Mouse (Mus musculus) thymus, adult 2 months (tissue): ENCODE data around the gene Nccrp1. TPM values are rescaled to one million over a fixed set of nuclear protein-coding genes. Genes with fewer than 3 reads are reported as not detected.

Experiments
- DNase-seq: peaks from one replicate; pipeline ENCODE4 v3.0.0; 2021
- H3K27ac ChIP-seq: fragments of 200-500 bp; 2 replicates; pipeline ENCODE4 v1.5.1; 2012; ENCODE audit warnings: low read length, control low read depth; ENCODE audit not compliant: control insufficient read depth, insufficient read depth
- H3K27me3 ChIP-seq: fragments of 200-500 bp; 2 replicates; pipeline ENCODE4 v1.6.1; 2012; ENCODE audit warnings: mild to moderate bottlenecking, low read length, moderate library complexity, mixed read lengths; ENCODE audit not compliant: control insufficient read depth, insufficient read depth
- H3K36me3 ChIP-seq: fragments of 200-500 bp; 2 replicates; pipeline ENCODE4 v1.6.1; 2012; ENCODE audit warnings: mild to moderate bottlenecking, low read length, moderate library complexity; ENCODE audit not compliant: control insufficient read depth, insufficient read depth
- H3K4me1 ChIP-seq: fragments of 200-500 bp; replicated peaks from 2 replicates; pipeline ENCODE4 v1.6.1; 2012; ENCODE audit warnings: low read length; ENCODE audit not compliant: control insufficient read depth, insufficient read depth
- H3K4me3 ChIP-seq: fragments of 200-500 bp; 2 replicates; pipeline ENCODE4 v1.5.1; 2012; ENCODE audit warnings: mild to moderate bottlenecking, low read length, control low read depth, moderate library complexity; ENCODE audit not compliant: control insufficient read depth, insufficient read depth
- CTCF ChIP-seq: fragments of 200-500 bp; IDR thresholded peaks from 2 replicates; pipeline ENCODE4 v1.5.1; 2012; ENCODE audit warnings: mild to moderate bottlenecking, control low read depth, low read length, moderate library complexity, borderline replicate concordance; ENCODE audit not compliant: control insufficient read depth, poor library complexity, insufficient read depth; ENCODE audit errors: extremely low read depth
- POLR2A ChIP-seq: fragments of 200-500 bp; IDR thresholded peaks from 2 replicates; pipeline ENCODE4 v1.6.1; 2012; ENCODE audit warnings: mild to moderate bottlenecking, low read length, control low read depth, moderate library complexity; ENCODE audit not compliant: control insufficient read depth, poor library complexity, insufficient read depth; ENCODE audit errors: extremely low read depth
- WGBS: fragments of 180-500 bp; shearing (Covaris S2); methylation state at CpG from one replicate; pipeline ENCODE4 v1.1.7; 2018; 5-methylcytosine and 5-hydroxymethylcytosine counted together
- polyA plus RNA-seq: library from polyadenylated mRNA; depleted of rRNA; stranded (reverse); fragments of >200 nt; gene quantifications from 2 replicates; pipeline ENCODE4 v1.2.3, GENCODE M21; 2012

The Nccrp1 gene
- polyA plus RNA-seq, 1 experiment: 1.4 TPM

GRCm38 (mm10) chr7:28570291-28570981 is 23.4 kb upstream of the Nccrp1 start:
- Histone ChIP-seq H3K27me3 (no peaks in the 10 kb centered on the region), H3K4me1 (peaks cover 21% of the 10 kb centered on the region), H3K36me3 (no peaks in the 10 kb centered on the region; the same call in 1 of the 2 replicates), H3K27ac (no peak overlapping the region), H3K4me3 (no peak overlapping the region)
- WGBS: 91% methylated on average over 12 of the region's 12 CpGs
- DNase-seq: no peak
- TF ChIP-seq POLR2A (no peak), CTCF (no peak)

GRCm38 (mm10) chr7:28568253-28568652 is 21.2 kb upstream of the Nccrp1 start:
- no peaks in the 10 kb centered on the region for H3K27me3 ChIP-seq
- H3K36me3 ChIP-seq: no peaks in the 10 kb centered on the region; the same call in 1 of the 2 replicates
- no peak overlapping the region for H3K4me3 ChIP-seq
- peaks cover 20% of the 10 kb centered on the region for H3K4me1 ChIP-seq
- peak; percentile 72 for DNase-seq
- no peak overlapping the region for H3K27ac ChIP-seq
- TF ChIP-seq CTCF (0 out of 2 replicates have a peak, but pooled peaks have one; percentile 73), POLR2A (no peak)

- H3K4me3 ChIP-seq: no peak overlapping the region
- no peak overlapping the region for H3K27ac ChIP-seq
- no peaks in the 10 kb centered on the region for H3K27me3 ChIP-seq
- TF ChIP-seq CTCF (no peak), POLR2A (no peak)
- H3K36me3 ChIP-seq: no peaks in the 10 kb centered on the region; the same call in 1 of the 2 replicates
- H3K4me1 ChIP-seq: peaks cover 18% of the 10 kb centered on the region
- whole genome bisulfite sequencing: 55% methylated on average over 4 of the region's 4 CpGs
- DNase-seq: no peak
These were observed 20.5 kb upstream of the Nccrp1 start for GRCm38 (mm10) chr7:28567539-28567938.

GRCm38 (mm10) chr7:28565407-28565806 is 18.4 kb upstream of the Nccrp1 start:
- peak; percentile 49 for DNase-seq
- peak overlapping the region; percentile 42; the same call in 1 of the 2 replicates for H3K27ac ChIP-seq
- H3K4me1 ChIP-seq: peaks cover 30% of the 10 kb centered on the region
- no peaks in the 10 kb centered on the region for H3K27me3 ChIP-seq
- 16% methylated on average over 5 of the region's 5 CpGs for WGBS
- H3K4me3 ChIP-seq: no peak overlapping the region
- TF ChIP-seq CTCF (no peak), POLR2A (no peak)
- no peaks in the 10 kb centered on the region; the same call in 1 of the 2 replicates for H3K36me3 ChIP-seq

GRCm38 (mm10) chr7:28562951-28563350 is 15.9 kb upstream of the Nccrp1 start:
- no peak overlapping the region for H3K4me3 ChIP-seq
- H3K36me3 ChIP-seq: no peaks in the 10 kb centered on the region; the same call in 1 of the 2 replicates

GRCm38 (mm10) chr7:28562371-28562770 is 15.3 kb upstream of the Nccrp1 start:
- TF ChIP-seq CTCF (no peak), POLR2A (no peak)
- Histone ChIP-seq H3K27me3 (no peaks in the 10 kb centered on the region), H3K36me3 (no peaks in the 10 kb centered on the region; the same call in 1 of the 2 replicates), H3K4me3 (no peak overlapping the region), H3K27ac (no peak overlapping the region), H3K4me1 (peaks cover 56% of the 10 kb centered on the region)
- DNase-seq: no peak
- 96% methylated on average over 13 of the region's 13 CpGs for WGBS

More at GRCm38 (mm10) chr7:28562951-28563350, 15.9 kb upstream of the Nccrp1 start:
- TF ChIP-seq POLR2A (no peak), CTCF (no peak)
- no peak for DNase-seq
- H3K27ac ChIP-seq: no peak overlapping the region
- WGBS: 97% methylated on average over 13 of the region's 13 CpGs
- H3K4me1 ChIP-seq: peaks cover 53% of the 10 kb centered on the region
- H3K27me3 ChIP-seq: no peaks in the 10 kb centered on the region
